Mouse (Mus musculus): ENCODE measurements around the gene Faap100. TPM values are rescaled to one million over a fixed set of nuclear protein-coding genes. Genes with fewer than 3 reads are reported as not detected.
"Not testable (repeated sequence)": the region's sequence is repeated elsewhere in the genome, so short reads cannot be mapped to it uniquely, and the experiment has no call there.

Gene Faap100
- polyA plus RNA-seq, 1 experiment from 2014 or later, result 32.8 TPM

GRCm38 (mm10) chr11:120349986-120350702, 28.4 kb downstream of the Faap100 start:
- peaks cover 26% of the 10 kb centered on the region for H3K36me3 ChIP-seq (ENCODE audit: control insufficient read depth, insufficient read depth, low read length)
- H3K27me3 ChIP-seq (ENCODE audit: control insufficient read depth, insufficient read depth, low read length), result no peaks in the 10 kb centered on the region
- H3K4me1 ChIP-seq (ENCODE audit: control insufficient read depth in 2 of 2, insufficient read depth in 2 of 2, low read length in 2 of 2), result peaks cover 34 to 45% of the 10 kb centered on the region in 2 experiments
- peak overlapping the region; percentile 78 to 100 for H3K4me3 ChIP-seq (ENCODE audit: control insufficient read depth in 1 of 2, insufficient read depth in 1 of 2, low read depth in 1 of 2, low read length in 2 of 2)
- under 1% methylated on average over 68 of the region's 68 CpGs for WGBS
- peak overlapping the region; percentile 100 for H3K27ac ChIP-seq (replicated peaks in 1 of 2; ENCODE audit: control insufficient read depth in 1 of 2, insufficient read depth in 1 of 2, low read depth in 2 of 2, low read length in 2 of 2)
- H3K9ac ChIP-seq (ENCODE audit: low read length), result peak overlapping the region; percentile 100
- no peaks in the 10 kb centered on the region for H3K9me3 ChIP-seq (ENCODE audit: control insufficient read depth, low read length)
- peak overlapping the region; percentile 98 for H3K4me2 ChIP-seq (ENCODE audit: low read length)
- peak; percentile 80 for ATAC-seq (ENCODE audit: insufficient number of reproducible peaks, insufficient read depth, low FRiP score, low read depth)

- no peak; the same call in 1 of the 2 replicates for ATAC-seq (ENCODE audit: insufficient number of reproducible peaks, insufficient read depth, low FRiP score, low read depth)
- Histone ChIP-seq H3K36me3 (ENCODE audit: control insufficient read depth, insufficient read depth, low read length) (peaks cover 33% of the 10 kb centered on the region), H3K27ac (replicated peaks in 1 of 2; ENCODE audit: control insufficient read depth in 1 of 2, insufficient read depth in 1 of 2, low read depth in 2 of 2, low read length in 2 of 2) (peak overlapping the region; percentile 100), H3K9ac (ENCODE audit: low read length) (peak overlapping the region; percentile 100), H3K9me3 (ENCODE audit: control insufficient read depth, low read length) (no peaks in the 10 kb centered on the region), H3K4me1 (ENCODE audit: control insufficient read depth in 2 of 2, insufficient read depth in 2 of 2, low read length in 2 of 2) (peaks cover 32 to 39% of the 10 kb centered on the region in 2 experiments), H3K4me2 (ENCODE audit: low read length) (peak overlapping the region; percentile 98), H3K27me3 (ENCODE audit: control insufficient read depth, insufficient read depth, low read length) (no peaks in the 10 kb centered on the region), H3K4me3 (ENCODE audit: control insufficient read depth in 1 of 2, insufficient read depth in 1 of 2, low read depth in 1 of 2, low read length in 2 of 2) (peak overlapping the region; percentile 78 to 100)
- 2% methylated on average over 16 of the region's 16 CpGs for WGBS
These were observed 29.1 kb downstream of the Faap100 start for GRCm38 (mm10) chr11:120349371-120349985.

GRCm38 (mm10) chr11:120348684-120349370, 29.7 kb downstream of the Faap100 start:
- H3K27ac ChIP-seq (replicated peaks in 1 of 2; ENCODE audit: control insufficient read depth in 1 of 2, insufficient read depth in 1 of 2, low read depth in 2 of 2, low read length in 2 of 2), result peak overlapping the region; percentile 100
- no peaks in the 10 kb centered on the region for H3K27me3 ChIP-seq (ENCODE audit: control insufficient read depth, insufficient read depth, low read length)
- H3K36me3 ChIP-seq (ENCODE audit: control insufficient read depth, insufficient read depth, low read length), result peaks cover 34% of the 10 kb centered on the region
- no peaks in the 10 kb centered on the region for H3K9me3 ChIP-seq (ENCODE audit: control insufficient read depth, low read length)
- H3K4me3 ChIP-seq (ENCODE audit: control insufficient read depth in 1 of 2, insufficient read depth in 1 of 2, low read depth in 1 of 2, low read length in 2 of 2), result peak overlapping the region; percentile 78 to 100
- peaks cover 30 to 35% of the 10 kb centered on the region in 2 experiments for H3K4me1 ChIP-seq (ENCODE audit: control insufficient read depth in 2 of 2, insufficient read depth in 2 of 2, low read length in 2 of 2)
- peak overlapping the region; percentile 98 for H3K4me2 ChIP-seq (ENCODE audit: low read length)
- no peak; the same call in 1 of the 2 replicates for ATAC-seq (ENCODE audit: insufficient number of reproducible peaks, insufficient read depth, low FRiP score, low read depth)
- peak overlapping the region; percentile 100 for H3K9ac ChIP-seq (ENCODE audit: low read length)
- WGBS, result under 1% methylated on average over 50 of the region's 53 CpGs

GRCm38 (mm10) chr11:120347791-120348683, 30.5 kb downstream of the Faap100 start, which contains the start of gene Actg1:
Gene Actg1, minus strand, starts transcription at chr11:120348542.
- Histone ChIP-seq H3K27me3 (ENCODE audit: control insufficient read depth, insufficient read depth, low read length) (no peaks in the 10 kb centered on the region), H3K36me3 (ENCODE audit: control insufficient read depth, insufficient read depth, low read length) (peaks cover 34% of the 10 kb centered on the region), H3K27ac (replicated peaks in 1 of 2; ENCODE audit: control insufficient read depth in 1 of 2, insufficient read depth in 1 of 2, low read depth in 2 of 2, low read length in 2 of 2) (peak within 1 kb of the TSS; percentile 100), H3K4me2 (ENCODE audit: low read length) (peak within 1 kb of the TSS; percentile 98), H3K4me1 (ENCODE audit: control insufficient read depth in 2 of 2, insufficient read depth in 2 of 2, low read length in 2 of 2) (peaks cover 24 to 27% of the 10 kb centered on the region in 2 experiments), H3K9me3 (ENCODE audit: control insufficient read depth, low read length) (no peaks in the 10 kb centered on the region), H3K9ac (ENCODE audit: low read length) (peak within 1 kb of the TSS; percentile 100), H3K4me3 (ENCODE audit: control insufficient read depth in 1 of 2, insufficient read depth in 1 of 2, low read depth in 1 of 2, low read length in 2 of 2) (peak within 1 kb of the TSS; percentile 97 to 100)
- 1% methylated on average over 95 of the region's 103 CpGs for WGBS
- peak; percentile 71 for ATAC-seq (ENCODE audit: insufficient number of reproducible peaks, insufficient read depth, low FRiP score, low read depth)

GRCm38 (mm10) chr11:120347301-120347700, 31.3 kb downstream of the Faap100 start:
- H3K4me1 ChIP-seq (ENCODE audit: control insufficient read depth in 2 of 2, insufficient read depth in 2 of 2, low read length in 2 of 2), result peaks cover 18 to 20% of the 10 kb centered on the region in 2 experiments
- peak overlapping the region; percentile 63 for H3K4me2 ChIP-seq (ENCODE audit: low read length)
- H3K9me3 ChIP-seq (ENCODE audit: control insufficient read depth, low read length), result no peaks in the 10 kb centered on the region
- WGBS, result 1% methylated on average over 10 of the region's 10 CpGs
- peak overlapping the region; percentile 98 to 100 for H3K27ac ChIP-seq (replicated peaks in 1 of 2; ENCODE audit: control insufficient read depth in 1 of 2, insufficient read depth in 1 of 2, low read depth in 2 of 2, low read length in 2 of 2)
- no peak for ATAC-seq (ENCODE audit: insufficient number of reproducible peaks, insufficient read depth, low FRiP score, low read depth)
- no peaks in the 10 kb centered on the region for H3K27me3 ChIP-seq (ENCODE audit: control insufficient read depth, insufficient read depth, low read length)
- peak overlapping the region; percentile 97 to 100 for H3K4me3 ChIP-seq (ENCODE audit: control insufficient read depth in 1 of 2, insufficient read depth in 1 of 2, low read depth in 1 of 2, low read length in 2 of 2)
- peaks cover 34% of the 10 kb centered on the region for H3K36me3 ChIP-seq (ENCODE audit: control insufficient read depth, insufficient read depth, low read length)
- H3K9ac ChIP-seq (ENCODE audit: low read length), result peak overlapping the region; percentile 100

GRCm38 (mm10) chr11:120346383-120347034, 32.1 kb downstream of the Faap100 start:
- peak overlapping the region; percentile 83 for H3K9ac ChIP-seq (ENCODE audit: low read length)
- peak overlapping the region; percentile 53 to 66 for H3K27ac ChIP-seq (replicated peaks in 1 of 2; ENCODE audit: control insufficient read depth in 1 of 2, insufficient read depth in 1 of 2, low read depth in 2 of 2, low read length in 2 of 2)
- ATAC-seq (ENCODE audit: insufficient number of reproducible peaks, insufficient read depth, low FRiP score, low read depth); H3K27me3 ChIP-seq (ENCODE audit: control insufficient read depth, insufficient read depth, low read length); H3K9me3 ChIP-seq (ENCODE audit: control insufficient read depth, low read length): not testable (repeated sequence)
- peaks cover 27% of the 10 kb centered on the region for H3K36me3 ChIP-seq (ENCODE audit: control insufficient read depth, insufficient read depth, low read length)
- H3K4me2 ChIP-seq (ENCODE audit: low read length), result peak overlapping the region; percentile 71
- 25% methylated on average over 10 of the region's 13 CpGs for WGBS
- H3K4me3 ChIP-seq (ENCODE audit: control insufficient read depth in 1 of 2, insufficient read depth in 1 of 2, low read depth in 1 of 2, low read length in 2 of 2), result peak overlapping the region; percentile 55 to 57
- peaks cover 12 to 13% of the 10 kb centered on the region in 2 experiments for H3K4me1 ChIP-seq (ENCODE audit: control insufficient read depth in 2 of 2, insufficient read depth in 2 of 2, low read length in 2 of 2)
